Mouse (Mus musculus): ENCODE measurements around the gene Th. TPM values are rescaled to one million over a fixed set of nuclear protein-coding genes. Genes with fewer than 3 reads are reported as not detected.
A peak's percentile ranks its signal among the peaks of the same experiment; 100 is the strongest.

Th gene
- polyA plus RNA-seq, 2 experiments from 2014 or later, result not detected

DNA sequence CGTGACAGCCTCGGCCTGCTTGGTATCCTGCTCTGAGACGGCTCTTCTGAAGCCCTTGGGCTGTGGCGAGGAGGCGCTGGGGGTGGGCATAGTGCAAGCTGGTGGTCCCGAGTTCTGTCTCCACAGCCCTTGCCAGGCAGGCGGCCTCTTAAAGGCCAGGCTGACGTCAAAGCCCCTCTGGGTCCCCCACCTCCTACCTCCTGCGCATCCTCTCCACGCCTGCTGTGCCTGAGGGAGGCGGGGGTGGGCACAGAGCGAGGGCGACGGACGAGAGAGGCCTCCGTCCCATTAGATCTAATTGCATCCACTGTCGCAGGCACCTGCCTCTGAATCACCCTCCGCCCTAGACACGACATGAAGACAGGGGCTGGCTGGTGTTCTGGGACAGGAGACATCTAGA, 31.1 kb downstream of the Th start:
- ATAC-seq, result no peak

DNA sequence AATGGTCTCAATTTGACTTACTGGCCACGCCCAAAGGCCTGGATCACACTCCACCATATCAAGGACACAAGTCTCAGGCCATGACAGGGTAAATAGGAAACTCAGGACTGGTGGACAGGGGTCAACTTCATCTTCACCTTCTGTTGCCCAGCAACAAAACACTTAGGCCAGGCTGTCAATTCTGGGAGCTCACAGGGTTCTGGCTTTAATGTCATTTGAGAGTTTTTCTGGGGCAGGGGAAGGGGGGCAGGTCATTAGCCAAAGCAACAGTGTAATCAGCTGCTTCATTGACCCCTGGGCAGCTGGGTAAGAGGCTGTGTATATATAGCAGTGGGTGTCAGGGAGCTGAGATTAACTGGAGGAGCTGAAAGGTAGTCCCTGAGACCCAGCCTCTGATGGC, 33.5 kb downstream of the Th start:
- ATAC-seq, result no peak

DNA sequence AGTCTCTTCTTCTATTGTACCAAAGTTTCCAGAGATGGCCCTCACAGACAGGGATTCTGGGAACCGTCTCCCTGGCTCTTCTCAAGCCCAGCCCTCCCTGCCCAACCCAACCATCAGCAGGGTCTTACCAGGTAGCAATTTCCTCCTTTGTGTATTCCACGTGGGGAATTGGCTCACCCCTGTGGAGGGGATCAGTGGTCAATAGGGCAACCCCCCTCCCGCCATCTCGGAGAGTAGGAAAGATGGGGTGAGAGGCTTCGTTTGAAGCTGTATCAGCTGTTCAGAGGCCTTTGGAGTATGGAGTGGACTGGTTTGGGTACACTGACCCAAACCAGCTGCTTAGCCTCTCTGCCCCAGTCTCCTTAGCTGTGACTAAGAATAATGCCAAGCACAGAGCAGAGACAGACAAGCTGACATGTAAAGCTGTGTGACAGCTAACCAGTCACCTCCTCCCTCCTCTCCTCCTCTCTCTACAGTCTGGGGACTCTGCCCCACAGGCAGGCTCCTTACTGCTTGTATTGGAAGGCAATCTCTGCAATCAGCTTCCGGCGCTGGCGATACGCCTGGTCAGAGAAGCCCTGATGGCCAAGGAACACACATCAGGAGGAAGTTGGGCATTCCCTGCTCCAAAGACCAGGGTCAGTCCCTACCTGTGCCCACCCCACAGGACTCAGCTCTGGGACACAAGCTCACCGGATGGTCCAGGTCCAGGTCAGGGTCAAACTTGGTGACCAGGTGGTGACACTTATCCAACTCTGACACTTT, 34.8 kb downstream of the Th start:
- ATAC-seq, result no peak

DNA sequence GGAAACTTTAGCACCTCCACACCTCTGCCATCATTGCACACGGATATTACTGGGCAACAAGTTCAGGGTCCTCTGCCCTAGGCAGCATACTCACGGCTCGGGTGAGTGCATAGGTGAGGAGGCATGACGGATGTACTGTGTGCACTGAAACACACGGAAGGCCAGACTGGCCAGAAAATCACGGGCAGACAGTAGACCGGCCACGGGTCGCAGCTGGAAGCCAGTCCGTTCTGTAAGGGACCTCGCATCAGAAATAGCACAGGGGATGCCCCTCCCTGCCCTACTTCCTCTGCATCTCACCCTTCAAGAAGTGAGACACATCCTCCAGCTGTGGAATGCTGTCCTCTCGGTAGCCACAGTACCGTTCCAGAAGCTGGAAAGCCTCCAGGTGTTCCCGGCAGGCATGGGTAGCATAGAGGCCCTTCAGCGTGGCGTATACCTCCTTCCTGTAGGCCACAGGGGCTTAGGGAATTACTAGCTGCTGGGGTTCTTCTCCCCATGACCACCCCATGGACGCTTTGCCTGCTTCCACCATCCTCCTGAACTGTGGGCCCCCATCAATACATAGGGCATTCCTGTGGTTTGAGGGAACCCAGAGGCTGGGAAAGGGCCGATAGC, 35.6 kb downstream of the Th start:
- ATAC-seq, result no peak

DNA sequence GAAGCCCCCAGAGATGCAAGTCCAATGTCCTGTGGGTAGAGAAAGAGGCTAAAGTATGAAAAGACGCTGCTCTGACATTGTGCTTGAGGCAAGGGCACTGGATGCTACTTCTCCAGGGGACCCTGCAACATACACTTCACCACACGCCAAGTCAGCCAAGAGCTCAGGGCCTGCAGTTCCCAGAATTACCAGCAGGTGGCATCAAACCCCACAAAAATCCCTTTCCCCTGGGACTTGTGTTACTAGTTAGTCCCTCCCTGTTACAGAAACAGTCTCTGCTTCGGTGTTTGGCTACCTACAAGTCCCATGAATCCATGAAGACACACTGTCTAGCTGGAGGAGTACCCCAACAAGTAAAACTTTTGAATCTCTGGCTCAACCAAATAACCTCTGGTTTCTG, 36.3 kb downstream of the Th start:
- peak; percentile 52 for ATAC-seq

DNA sequence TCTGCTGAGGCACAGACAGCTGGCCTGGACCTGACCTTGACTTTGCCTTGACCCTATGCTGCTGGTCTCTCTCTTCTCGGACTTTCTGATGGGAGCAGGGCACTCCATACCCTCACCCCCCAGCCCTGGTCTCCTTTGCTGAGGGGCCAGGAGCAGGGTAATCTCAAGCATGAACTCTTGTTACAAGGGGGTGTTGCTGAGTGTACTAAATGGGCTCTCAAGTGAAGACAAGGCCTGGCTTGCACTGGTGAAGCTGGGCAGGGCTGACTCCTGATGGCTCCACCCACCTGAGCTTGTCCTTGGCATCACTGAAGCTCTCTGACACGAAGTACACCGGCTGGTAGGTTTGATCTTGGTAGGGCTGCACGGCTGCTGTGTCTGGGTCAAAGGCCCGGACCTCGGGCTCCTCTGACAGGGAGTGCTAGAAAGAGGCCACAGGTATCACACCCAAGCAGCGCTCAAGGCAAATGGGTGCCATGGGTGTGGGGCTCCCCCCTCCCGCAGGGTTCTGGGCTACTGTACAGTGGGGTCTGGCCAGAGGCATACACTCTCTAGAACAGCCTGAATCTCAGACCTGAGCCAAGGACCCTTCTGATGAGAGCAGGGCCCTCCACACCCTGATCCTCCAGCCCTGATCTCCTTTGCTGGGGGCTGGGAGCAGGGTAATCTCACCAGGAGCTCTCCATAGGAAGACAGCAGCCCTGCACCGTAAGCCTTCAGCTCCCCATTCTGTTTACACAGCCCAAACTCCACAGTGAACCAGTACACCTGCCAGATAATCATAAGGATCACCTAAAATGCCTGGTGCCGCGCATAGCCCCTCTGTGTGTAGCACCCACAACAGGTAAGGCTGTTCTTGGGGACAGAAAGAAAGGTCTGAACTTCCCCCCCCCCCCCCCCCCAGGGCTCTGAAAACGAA, 36.9 kb downstream of the Th start:
- no peak for ATAC-seq

DNA sequence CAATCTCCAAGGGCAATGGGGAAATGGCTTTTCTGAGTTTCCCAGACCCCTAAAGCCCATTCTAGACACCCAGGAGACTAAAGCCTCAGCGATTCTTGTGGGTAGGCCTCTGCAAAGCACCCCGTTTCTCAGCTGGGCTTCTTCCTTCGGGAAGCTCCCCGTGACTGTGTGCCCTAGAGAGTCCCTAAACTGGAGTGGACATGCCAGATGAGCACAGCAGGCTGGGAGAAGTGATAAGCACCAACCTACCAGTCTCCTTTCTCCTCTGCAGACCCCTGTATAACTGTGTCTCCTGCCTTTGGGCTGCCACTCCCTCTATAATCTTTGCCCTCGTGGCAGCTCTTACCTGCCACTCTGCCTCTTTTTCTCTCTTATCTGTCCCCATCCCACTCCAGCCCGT, 37.6 kb downstream of the Th start:
- ATAC-seq, result no peak

DNA sequence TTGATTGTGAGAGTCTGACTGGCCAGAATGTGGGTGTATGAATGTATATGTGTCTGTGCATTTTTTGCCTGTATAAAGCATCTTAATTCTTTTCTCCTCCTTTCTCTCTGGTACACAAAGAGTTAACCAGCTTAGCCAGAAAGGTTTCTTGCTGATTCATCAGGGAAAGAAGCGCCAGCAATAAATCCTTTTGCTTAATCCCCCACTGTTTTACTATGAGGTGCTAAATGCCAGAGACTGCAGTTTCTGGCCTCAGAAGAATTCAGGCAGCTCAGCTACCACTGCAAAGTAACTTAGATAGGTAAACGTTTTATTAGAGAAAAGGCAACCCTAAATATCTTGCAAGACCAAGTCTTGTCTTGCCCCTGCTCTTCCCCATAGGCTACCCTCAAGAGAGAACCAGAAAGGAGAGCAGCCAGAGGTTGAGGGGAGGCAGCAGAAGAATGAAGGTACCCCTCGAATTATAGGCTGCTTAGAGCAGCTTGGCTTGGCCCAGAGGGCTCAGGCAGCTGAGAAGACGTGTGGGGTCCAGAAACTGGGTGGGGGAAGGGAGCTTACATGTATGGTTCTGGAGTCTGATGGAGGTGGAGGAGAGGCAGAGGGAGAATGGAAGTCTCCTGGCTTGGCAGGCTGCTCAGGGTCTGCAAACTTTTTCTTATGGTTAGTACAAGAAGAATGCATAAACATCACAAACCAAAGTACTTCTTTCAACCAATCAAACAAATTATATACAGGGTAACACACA, 61.3 kb downstream of the Th start:
- no peak for ATAC-seq

DNA sequence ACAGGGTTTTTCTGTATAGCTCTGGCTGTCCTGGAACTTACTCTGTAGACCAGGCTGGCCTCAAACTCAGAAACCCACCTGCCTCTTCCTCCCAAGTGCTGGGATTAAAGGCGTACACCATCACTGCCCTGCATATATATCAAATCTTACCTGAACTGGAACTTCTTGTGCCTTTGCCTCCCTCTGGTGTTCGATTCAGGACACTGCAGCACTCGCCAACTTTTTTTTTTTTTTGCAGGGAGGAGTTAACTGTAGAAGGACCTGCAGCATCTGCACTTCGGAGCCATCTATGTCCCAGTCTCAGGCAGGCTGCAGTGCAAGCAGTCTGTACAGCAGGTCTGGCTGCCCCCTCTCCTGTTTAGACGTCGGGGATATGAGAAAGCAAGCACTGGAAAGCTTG, 80.2 kb downstream of the Th start:
- ATAC-seq, result no peak

Other genes with a start within 250 kb of the Th start
- gene Ins2, start 187.7 kb downstream of the Th start, polyA plus RNA-seq (2017; shearing (Covaris generic)), result not detected
- under 1 TPM in 1 of 2 experiments, not detected in 1; 0.29 TPM for gene Ascl2, start 38.1 kb upstream of the Th start, polyA plus RNA-seq (2017; shearing (Covaris generic))
- 100 to 1,000 TPM; 419 to 490 TPM for gene Tspan32, start 73.9 kb upstream of the Th start, polyA plus RNA-seq (2017; shearing (Covaris generic))
- gene Cd81, start 121.6 kb upstream of the Th start, polyA plus RNA-seq (2017; shearing (Covaris generic)), result 100 to 1,000 TPM; 155 to 235 TPM
- 10 to 100 TPM; 22.8 to 50.7 TPM for gene Tssc4, start 138.1 kb upstream of the Th start, polyA plus RNA-seq (2017; shearing (Covaris generic))
- gene Trpm5, start 163.5 kb upstream of the Th start, polyA plus RNA-seq (2017; shearing (Covaris generic)), result not detected
- not detected for gene Kcnq1, start 175.2 kb upstream of the Th start, polyA plus RNA-seq (2017; shearing (Covaris generic))